Mouse (Mus musculus) embryonic facial prominence, embryonic 12.5 days (tissue): ENCODE measurements around the gene Vmn1r197. TPM values are rescaled to one million over a fixed set of nuclear protein-coding genes. Genes with fewer than 3 reads are reported as not detected.

ENCODE experiments used
- polyA plus RNA-seq: library from polyadenylated mRNA; unstranded; fragments of >200 nt; fragmentation: Nextera tagmentation; extraction: Ambion mirVana; gene quantifications from 2 replicates; pipeline ENCODE4 v1.2.1, GENCODE M21; 2016

Vmn1r197 gene
- polyA plus RNA-seq, 1 experiment from 2014 or later: not detected

Other genes starting within 250 kb of the Vmn1r197 start
- not detected in 2 replicates for gene Vmn1r188, start 240.1 kb upstream of the Vmn1r197 start, polyA plus RNA-seq
- gene Vmn1r189, start 218.8 kb upstream of the Vmn1r197 start, polyA plus RNA-seq: not detected in 2 replicates
- gene Vmn1r191, start 140.6 kb upstream of the Vmn1r197 start, polyA plus RNA-seq: not detected in 2 replicates
- not detected in 2 replicates for gene Vmn1r192, start 133.4 kb upstream of the Vmn1r197 start, polyA plus RNA-seq
- not detected in 2 replicates for gene Vmn1r193, start 101.4 kb upstream of the Vmn1r197 start, polyA plus RNA-seq
- gene Vmn1r194, start 80.4 kb upstream of the Vmn1r197 start, polyA plus RNA-seq: not detected in 2 replicates
- not detected in 2 replicates for gene Vmn1r195, start 54.1 kb upstream of the Vmn1r197 start, polyA plus RNA-seq
- not detected in 2 replicates for gene Vmn1r196, start 34.7 kb upstream of the Vmn1r197 start, polyA plus RNA-seq
- gene Vmn1r198, start 25.8 kb downstream of the Vmn1r197 start, polyA plus RNA-seq: not detected in 2 replicates
- gene Vmn1r199, start 55.2 kb downstream of the Vmn1r197 start, polyA plus RNA-seq: not detected in 2 replicates
- not detected in 2 replicates for gene Vmn1r200, start 65.8 kb downstream of the Vmn1r197 start, polyA plus RNA-seq
- not detected in 2 replicates for gene Vmn1r201, start 147.3 kb downstream of the Vmn1r197 start, polyA plus RNA-seq
- gene Vmn1r202, start 180.8 kb downstream of the Vmn1r197 start, polyA plus RNA-seq: not detected in 2 replicates
- gene Vmn1r203, start 193.5 kb downstream of the Vmn1r197 start, polyA plus RNA-seq: not detected in 2 replicates
- not detected in 2 replicates for gene Vmn1r204, start 228.6 kb downstream of the Vmn1r197 start, polyA plus RNA-seq